Mouse (Mus musculus) cerebellum, adult 11-12 months (tissue): ENCODE measurements at regions not wholly inside any gene's neighbourhood (a gene's known extent, or its start where the extent isn't known, plus 50 kb on each side); places are given as distances from the start of the nearest gene placed in this dataset.
A peak's percentile ranks its signal among the peaks of the same experiment; 100 is the strongest.

ENCODE experiments used
- DNase-seq: peaks from one replicate; pipeline ENCODE4 v3.0.0; 2022

- no peak for DNase-seq
These were observed 58.7 kb downstream of the Ccdc185 start for GRCm38 (mm10) chr1:182690323-182690722.

DNA sequence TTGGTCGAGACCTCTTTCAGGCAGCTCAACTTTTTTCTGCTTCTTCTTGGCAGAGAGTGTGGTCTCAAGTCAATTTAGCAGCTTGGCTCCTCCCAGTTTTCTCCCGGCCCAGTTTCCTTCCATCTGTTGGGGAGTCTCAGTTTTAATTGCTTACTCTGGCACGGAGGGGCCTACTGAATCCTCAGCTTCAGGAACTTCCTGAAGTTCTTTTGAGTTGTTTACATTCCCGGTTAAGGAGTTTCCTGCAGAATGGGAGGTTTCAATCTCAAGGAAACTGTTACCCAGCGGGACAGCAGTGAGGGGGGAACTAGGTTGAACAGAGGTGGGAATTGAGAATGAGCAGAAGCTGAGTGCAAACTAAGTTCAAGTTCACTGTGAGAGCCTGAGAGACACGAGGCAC is 59.2 kb downstream of the Ccdc185 start:
- no peak for DNase-seq

- DNase-seq, result no peak
These were observed 61.8 kb downstream of the Ccdc185 start for GRCm38 (mm10) chr1:182687146-182687545.

DNA sequence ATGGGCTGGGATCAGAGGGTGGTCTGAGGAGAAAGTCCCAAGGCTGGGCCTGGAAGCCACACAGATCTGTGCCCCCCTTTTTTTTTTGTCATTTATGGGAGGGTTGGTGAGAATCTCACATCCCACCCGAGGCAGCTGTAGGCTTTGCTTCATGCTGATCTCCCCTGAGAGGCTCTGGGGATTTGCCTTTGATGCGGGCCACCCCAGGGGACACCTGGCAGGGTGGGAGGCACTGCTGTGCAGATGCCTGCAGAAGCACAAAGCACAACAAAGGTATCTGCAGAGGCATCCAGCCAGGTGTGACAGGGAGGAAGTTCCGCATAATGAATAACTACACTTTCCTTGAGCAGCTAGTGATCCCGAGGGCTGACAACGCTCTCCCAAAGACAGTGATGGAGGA is 62.7 kb downstream of the Ccdc185 start:
- DNase-seq, result no peak

DNA sequence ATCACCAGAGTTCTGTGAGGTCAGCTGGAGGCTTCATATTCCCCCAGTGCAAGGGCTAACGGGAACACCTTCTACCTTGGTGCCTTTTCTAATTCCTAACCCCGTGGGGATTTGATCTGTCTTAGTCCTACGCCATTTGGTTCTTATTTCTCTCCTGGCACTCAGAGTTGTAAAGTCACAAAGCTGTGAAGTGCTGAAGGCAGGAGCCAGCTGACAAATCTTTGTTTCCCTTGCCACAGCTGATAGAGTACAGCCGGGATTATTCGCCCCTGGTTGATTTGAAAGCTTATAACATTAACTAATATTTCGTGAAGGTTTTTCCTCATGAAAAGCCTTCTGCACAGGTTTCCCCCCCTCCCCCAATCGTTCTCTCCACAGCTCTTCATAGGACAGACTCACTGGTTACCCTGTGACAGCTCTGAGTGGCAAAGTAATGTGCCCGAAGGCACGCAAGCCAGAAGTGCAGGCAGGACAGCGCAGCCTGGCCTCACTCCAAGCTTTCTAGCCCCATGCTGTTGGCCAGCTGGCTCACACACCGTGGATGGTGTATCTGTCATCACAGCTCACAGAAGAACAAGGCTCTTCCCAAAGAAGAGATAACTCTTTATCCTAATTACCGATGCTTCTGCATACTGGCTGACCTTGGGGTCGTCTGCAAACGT is 66.3 kb downstream of the Ccdc185 start:
- DNase-seq, result peak; percentile 48
